Mouse (Mus musculus) embryonic facial prominence, embryonic 14.5 days (tissue): Measurements from ENCODE around the gene Hyal3. TPM values are rescaled to one million over a fixed set of nuclear protein-coding genes. Genes with fewer than 3 reads are reported as not detected.
"Not testable (repeated sequence)": the region's sequence is repeated elsewhere in the genome, so short reads cannot be mapped to it uniquely, and the experiment has no call there.

Experiments
- ATAC-seq: fragments of 200-750 bp; cut with Nextera tagmentation; 2 replicates; pipeline ENCODE4 v1.8.0; 2017; ENCODE audit warnings: low read depth, moderate number of reproducible peaks, moderate TSS enrichment
- DNase-seq: peaks from one replicate; pipeline ENCODE4 v3.0.0-alpha.2; 2015; ENCODE audit warnings: low spot score
- H3K27ac ChIP-seq: fragments of 300-500 bp; sonication (generic); replicated peaks from 2 replicates; pipeline ENCODE4 v1.5.1; 2014; ENCODE audit warnings: low read depth, mild to moderate bottlenecking, low read length, moderate library complexity
- H3K27me3 ChIP-seq: fragments of 300-500 bp; sonication (generic); replicated peaks from 2 replicates; pipeline ENCODE4 v1.6.1; 2014; ENCODE audit warnings: low read length; ENCODE audit not compliant: control insufficient read depth, insufficient read depth
- H3K36me3 ChIP-seq: fragments of 300-500 bp; sonication (generic); 2 replicates; pipeline ENCODE4 v1.6.1; 2014; ENCODE audit warnings: low read length, mixed read lengths; ENCODE audit not compliant: control insufficient read depth, insufficient read depth
- H3K4me1 ChIP-seq: fragments of 300-500 bp; sonication (generic); 2 replicates; pipeline ENCODE4 v1.6.1; 2014; ENCODE audit warnings: antibody characterized with exemption, low read length; ENCODE audit not compliant: control insufficient read depth, insufficient read depth
- H3K4me2 ChIP-seq: fragments of 300-500 bp; sonication (generic); 2 replicates; pipeline ENCODE4 v1.6.1; 2014; ENCODE audit warnings: low read depth, mild to moderate bottlenecking, low read length, moderate library complexity, mixed read lengths
- H3K4me3 ChIP-seq: fragments of 300-500 bp; sonication (generic); 2 replicates; pipeline ENCODE4 v1.5.1; 2014; ENCODE audit warnings: low read depth, mild to moderate bottlenecking, low read length
- H3K9ac ChIP-seq: fragments of 300-500 bp; sonication (generic); 2 replicates; pipeline ENCODE4 v1.6.1; 2014; ENCODE audit warnings: low read depth, mild to moderate bottlenecking, low read length, moderate library complexity, mixed read lengths
- H3K9me3 ChIP-seq: fragments of 300-500 bp; sonication (generic); 2 replicates; pipeline ENCODE4 v1.6.1; 2016; ENCODE audit warnings: low read length; ENCODE audit not compliant: control insufficient read depth
- WGBS: fragments of 180-500 bp; shearing (Covaris S2); extraction: QIAGEN DNeasy Blood & Tissue Kit; methylation state at CpG from one replicate; pipeline ENCODE4 v1.1.7; 2014; 5-methylcytosine and 5-hydroxymethylcytosine counted together
- polyA plus RNA-seq: library from polyadenylated mRNA; unstranded; fragments of >200 nt; fragmentation: Nextera tagmentation; extraction: Ambion mirVana; gene quantifications from 2 replicates; pipeline ENCODE4 v1.2.1, GENCODE M21; 2014

Hyal3 gene
- polyA plus RNA-seq, 1 experiment from 2014 or later = 1.2 TPM

- not testable (repeated sequence) for H3K9ac ChIP-seq, H3K9me3 ChIP-seq, DNase-seq, H3K27me3 ChIP-seq, H3K4me2 ChIP-seq, H3K4me3 ChIP-seq, ATAC-seq, H3K27ac ChIP-seq
- WGBS = 86% methylated on average over 6 of the region's 6 CpGs
- Histone ChIP-seq H3K36me3 (peaks cover 44% of the 10 kb centered on the region), H3K4me1 (peaks cover 23% of the 10 kb centered on the region)
Observed at GRCm38 (mm10) chr9:107573774-107574173, 6.8 kb upstream of the Hyal3 start.

- ATAC-seq (peak; percentile 17; the same call in 1 of the 2 replicates), DNase-seq (peak; percentile 88)
- no peaks in the 10 kb centered on the region for H3K27me3 ChIP-seq
- H3K9ac ChIP-seq = no peak overlapping the region
- H3K36me3 ChIP-seq = peaks cover 40% of the 10 kb centered on the region
- WGBS = 71% methylated on average over 14 of the region's 14 CpGs
- H3K4me2 ChIP-seq = no peak overlapping the region
- H3K27ac ChIP-seq = peak overlapping the region; percentile 82
- H3K4me3 ChIP-seq = no peak overlapping the region
- no peaks in the 10 kb centered on the region for H3K9me3 ChIP-seq
- H3K4me1 ChIP-seq = peaks cover 12% of the 10 kb centered on the region
Observed at GRCm38 (mm10) chr9:107575579-107576356, 4.8 kb upstream of the Hyal3 start.

GRCm38 (mm10) chr9:107576357-107577107 lies 4.1 kb upstream of the Hyal3 start, which contains the start of gene Hyal1:
Gene Hyal1, plus strand, starts transcription at chr9:107576927.
- H3K27ac ChIP-seq = peak within 1 kb of the TSS; percentile 82
- H3K36me3 ChIP-seq = peaks cover 33% of the 10 kb centered on the region
- ATAC-seq = peak; percentile 75
- H3K4me2 ChIP-seq = peak within 1 kb of the TSS; percentile 63
- peaks cover 11% of the 10 kb centered on the region for H3K4me1 ChIP-seq
- WGBS = 21% methylated on average over 13 of the region's 16 CpGs
- H3K27me3 ChIP-seq = no peaks in the 10 kb centered on the region
- peak within 1 kb of the TSS; percentile 67 for H3K9ac ChIP-seq
- H3K4me3 ChIP-seq = peak within 1 kb of the TSS; percentile 43
- DNase-seq = peak; percentile 92
- H3K9me3 ChIP-seq = no peaks in the 10 kb centered on the region

DNA sequence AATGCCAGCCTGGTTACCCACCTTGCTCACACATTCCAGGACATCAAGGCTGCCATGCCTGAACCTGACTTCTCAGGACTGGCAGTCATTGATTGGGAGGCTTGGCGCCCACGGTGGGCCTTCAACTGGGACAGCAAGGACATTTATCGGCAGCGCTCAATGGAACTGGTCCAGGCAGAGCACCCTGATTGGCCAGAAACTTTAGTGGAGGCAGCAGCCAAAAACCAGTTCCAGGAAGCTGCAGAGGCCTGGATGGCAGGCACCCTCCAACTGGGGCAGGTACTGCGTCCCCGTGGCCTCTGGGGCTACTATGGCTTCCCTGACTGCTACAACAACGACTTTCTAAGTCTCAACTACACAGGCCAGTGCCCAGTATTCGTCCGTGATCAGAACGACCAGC lies 2.7 kb upstream of the Hyal3 start:
- Histone ChIP-seq H3K27ac (no peak overlapping the region), H3K4me1 (peaks cover 11% of the 10 kb centered on the region), H3K4me3 (no peak overlapping the region), H3K27me3 (no peaks in the 10 kb centered on the region), H3K9me3 (no peaks in the 10 kb centered on the region), H3K36me3 (peaks cover 22% of the 10 kb centered on the region), H3K9ac (no peak overlapping the region), H3K4me2 (peak overlapping the region; percentile 63; the same call in 1 of the 2 replicates)
- ATAC-seq (no peak), DNase-seq (no peak)
- WGBS = 88% methylated on average over 10 of the region's 10 CpGs

DNA sequence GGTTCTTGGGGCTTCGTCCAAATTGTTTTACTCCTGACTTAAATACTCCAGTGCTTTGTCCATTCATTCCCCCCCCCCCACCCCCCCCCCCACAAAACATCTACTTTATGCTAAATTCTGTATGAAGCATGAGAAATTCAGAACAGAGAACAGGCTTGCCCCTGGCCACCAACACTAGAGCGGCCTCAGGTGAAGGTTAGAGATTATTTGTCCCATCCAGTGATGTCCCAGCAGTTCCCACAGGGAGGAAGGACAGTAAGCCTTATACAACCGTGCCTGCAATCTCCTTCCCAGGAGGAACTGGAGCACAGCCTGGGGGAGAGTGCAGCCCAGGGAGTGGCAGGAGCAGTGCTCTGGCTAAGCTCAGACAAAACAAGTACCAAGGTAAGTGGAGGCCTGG lies 2.0 kb upstream of the Hyal3 start, which contains the start of gene Naa80:
Gene Naa80 (plus strand): TSS at position 301 of the 400 bp plus-strand sequence.
- WGBS = 79% methylated on average over 3 of the region's 3 CpGs

DNA sequence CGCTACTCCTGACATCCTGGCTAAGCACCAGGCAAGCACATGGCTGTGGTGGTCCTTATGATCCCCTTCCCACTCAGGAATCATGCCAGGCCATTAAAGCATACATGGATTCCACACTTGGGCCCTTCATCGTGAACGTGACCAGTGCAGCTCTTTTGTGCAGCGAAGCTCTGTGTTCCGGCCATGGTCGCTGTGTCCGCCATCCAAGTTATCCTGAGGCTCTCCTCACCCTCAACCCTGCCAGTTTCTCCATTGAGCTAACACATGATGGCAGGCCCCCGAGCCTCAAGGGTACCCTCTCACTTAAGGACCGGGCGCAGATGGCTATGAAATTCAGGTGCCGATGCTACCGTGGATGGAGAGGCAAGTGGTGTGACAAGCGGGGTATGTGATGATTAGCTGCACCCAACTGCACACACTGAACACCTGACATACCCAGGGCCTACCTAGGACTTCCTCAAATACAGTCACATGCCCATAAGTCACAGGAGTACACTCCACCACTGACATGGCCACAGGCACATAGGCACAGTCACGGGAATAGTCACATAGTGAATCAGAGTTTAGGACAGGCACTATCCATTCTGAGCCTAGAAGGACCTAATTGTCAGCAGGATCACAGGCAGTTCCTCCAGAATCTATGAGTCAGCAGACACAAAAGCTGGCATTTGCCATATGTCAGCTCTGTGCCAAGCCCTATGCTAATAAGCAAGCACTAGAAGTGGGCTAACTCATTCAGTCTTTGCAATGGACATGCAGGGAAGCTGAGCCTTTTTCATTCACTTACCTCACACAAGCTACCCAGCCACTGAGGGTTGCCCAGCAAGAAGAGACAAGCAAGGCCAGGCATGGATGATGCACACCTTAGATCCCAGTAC lies 1.4 kb upstream of the Hyal3 start:
- Histone ChIP-seq H3K4me2 (0 out of 2 replicates have a peak overlapping the region, but pooled peaks have one; percentile 68), H3K9ac (no peak overlapping the region)
- 89% methylated on average over 14 of the region's 14 CpGs for WGBS

More for the DNA sequence above, 2.0 kb upstream of the Hyal3 start, which contains the start of gene Naa80:
- no peaks in the 10 kb centered on the region for H3K9me3 ChIP-seq
- H3K27me3 ChIP-seq = no peaks in the 10 kb centered on the region
- peak within 1 kb of the TSS; percentile 68; the same call in 1 of the 2 replicates for H3K4me2 ChIP-seq
- DNase-seq = no peak
- ATAC-seq = no peak
- H3K27ac ChIP-seq = peak within 1 kb of the TSS; percentile 92; the same call in 1 of the 2 replicates
- peaks cover 22% of the 10 kb centered on the region for H3K36me3 ChIP-seq
- H3K4me3 ChIP-seq = no peak within 1 kb of the TSS
- no peak within 1 kb of the TSS for H3K9ac ChIP-seq
- peaks cover 11% of the 10 kb centered on the region for H3K4me1 ChIP-seq

GRCm38 (mm10) chr9:107581584-107581983 lies 966 bp downstream of the Hyal3 start:
- peak overlapping the region; percentile 74 for H3K9ac ChIP-seq
- H3K4me1 ChIP-seq = peaks cover 8% of the 10 kb centered on the region; the same call in 1 of the 2 replicates
- DNase-seq = no peak
- ATAC-seq = no peak
- peak overlapping the region; percentile 51 for H3K4me3 ChIP-seq
- H3K4me2 ChIP-seq = peak overlapping the region; percentile 68
- H3K27ac ChIP-seq = peak overlapping the region; percentile 92
- H3K27me3 ChIP-seq = no peaks in the 10 kb centered on the region
- WGBS = 76% methylated on average over 4 of the region's 4 CpGs
- no peaks in the 10 kb centered on the region for H3K9me3 ChIP-seq
- peaks cover 9% of the 10 kb centered on the region for H3K36me3 ChIP-seq

More for the DNA sequence above, 1.4 kb upstream of the Hyal3 start:
- H3K4me1 ChIP-seq = peaks cover 11% of the 10 kb centered on the region
- ATAC-seq (no peak), DNase-seq (no peak)
- no peaks in the 10 kb centered on the region for H3K9me3 ChIP-seq
- no peak overlapping the region for H3K4me3 ChIP-seq
- no peaks in the 10 kb centered on the region for H3K27me3 ChIP-seq
- peak overlapping the region; percentile 92; the same call in 1 of the 2 replicates for H3K27ac ChIP-seq
- H3K36me3 ChIP-seq = peaks cover 17% of the 10 kb centered on the region
